In genomic region chrX:12263834-12264233, GRCm38 (mm10) we compare ENCODE assay signal across 12 mouse cellular contexts.
"Had no signal": no experiment of that assay in that cellular context is flagged by ENCODE, and none has a peak within 500 bp of the region (broad histone marks: within the 10 kb centered on the region; RNA-seq: fewer than 3 reads in every experiment).

No protein-coding gene starts in this region.

- H3K9me3 ChIP-seq: neural tube, embryonic 13.5 days; neural tube, embryonic 15.5 days; stomach, embryonic 15.5 days had no signal

- H3K4me3 ChIP-seq: neural tube, embryonic 13.5 days; neural tube, embryonic 15.5 days; stomach, embryonic 15.5 days had no signal

- H3K27me3 ChIP-seq: neural tube, embryonic 13.5 days; neural tube, embryonic 15.5 days; stomach, embryonic 15.5 days had no signal

- H3K36me3 ChIP-seq: neural tube, embryonic 13.5 days; neural tube, embryonic 15.5 days; stomach, embryonic 15.5 days had no signal

- DNase-seq: retina, postnatal 1 day; right cerebral cortex, adult 18-20 months; right cerebral cortex, postnatal 14 days; right cerebral cortex, postnatal 25 days; right cerebral cortex, postnatal 4 days; spleen, adult 18-20 months; thymus, adult 18-20 months; thymus, postnatal 4 days had no signal

- H3K4me2 ChIP-seq: neural tube, embryonic 13.5 days; neural tube, embryonic 15.5 days; stomach, embryonic 15.5 days had no signal

- H3K27ac ChIP-seq: neural tube, embryonic 13.5 days; neural tube, embryonic 15.5 days; stomach, embryonic 15.5 days; stomach, postnatal 0 days had no signal

- H3K9ac ChIP-seq: neural tube, embryonic 13.5 days; neural tube, embryonic 15.5 days; stomach, embryonic 15.5 days had no signal

- H3K4me1 ChIP-seq: neural tube, embryonic 13.5 days; neural tube, embryonic 15.5 days; stomach, embryonic 15.5 days had no signal
